Mouse (Mus musculus) brain, adult 2 months (tissue): ENCODE results near the gene Igf2bp3.

Source experiments
- DNase-seq: peaks from one replicate; pipeline ENCODE4 v3.0.0; 2011; ENCODE audit warnings: low read depth, low spot score

Gene Igf2bp3

GRCm38 (mm10) chr6:49176018-49176417 lies 38.7 kb downstream of the Igf2bp3 start:
- DNase-seq: no peak

GRCm38 (mm10) chr6:49174616-49175015 lies 40.1 kb downstream of the Igf2bp3 start:
- DNase-seq: no peak

- DNase-seq: no peak
Observed at GRCm38 (mm10) chr6:49173674-49174073, 41.1 kb downstream of the Igf2bp3 start.

GRCm38 (mm10) chr6:49173265-49173664 lies 41.5 kb downstream of the Igf2bp3 start:
- DNase-seq: no peak

- DNase-seq: no peak
Observed at GRCm38 (mm10) chr6:49171216-49171615, 43.5 kb downstream of the Igf2bp3 start.

GRCm38 (mm10) chr6:49168648-49169047 lies 46.1 kb downstream of the Igf2bp3 start:
- no peak for DNase-seq

- DNase-seq: no peak
Observed at GRCm38 (mm10) chr6:49167406-49167805, 47.4 kb downstream of the Igf2bp3 start.

GRCm38 (mm10) chr6:49166318-49166717 lies 48.4 kb downstream of the Igf2bp3 start:
- DNase-seq: no peak

- DNase-seq: no peak
Observed at GRCm38 (mm10) chr6:49165855-49166254, 48.9 kb downstream of the Igf2bp3 start.

GRCm38 (mm10) chr6:49165101-49165500 lies 49.7 kb downstream of the Igf2bp3 start:
- DNase-seq: no peak

GRCm38 (mm10) chr6:49164701-49165100 lies 50.1 kb downstream of the Igf2bp3 start:
- no peak for DNase-seq

GRCm38 (mm10) chr6:49159971-49160370 lies 54.8 kb downstream of the Igf2bp3 start:
- no peak for DNase-seq

GRCm38 (mm10) chr6:49156826-49157175 lies 58.0 kb downstream of the Igf2bp3 start:
- DNase-seq: no peak

GRCm38 (mm10) chr6:49156170-49156825 lies 58.5 kb downstream of the Igf2bp3 start:
- DNase-seq: no peak

- no peak for DNase-seq
Observed at GRCm38 (mm10) chr6:49151465-49151864, 63.3 kb downstream of the Igf2bp3 start.

GRCm38 (mm10) chr6:49150349-49151229 lies 64.2 kb downstream of the Igf2bp3 start:
- DNase-seq: no peak

- no peak for DNase-seq
Observed at GRCm38 (mm10) chr6:49149202-49149930, 65.4 kb downstream of the Igf2bp3 start.

- no peak for DNase-seq
Observed at GRCm38 (mm10) chr6:49148781-49149180, 66.0 kb downstream of the Igf2bp3 start.

GRCm38 (mm10) chr6:49148368-49148767 lies 66.4 kb downstream of the Igf2bp3 start:
- no peak for DNase-seq

- DNase-seq: no peak
Observed at GRCm38 (mm10) chr6:49146461-49146860, 68.3 kb downstream of the Igf2bp3 start.

- DNase-seq: peak; percentile 16
Observed at GRCm38 (mm10) chr6:49142428-49142827, 72.3 kb downstream of the Igf2bp3 start.

- no peak for DNase-seq
Observed at GRCm38 (mm10) chr6:49141125-49141524, 73.6 kb downstream of the Igf2bp3 start.
